ENCODE assay signal across 17 mouse cellular contexts in genomic region chr9:114888856-114889407, GRCm38 (mm10). TPM values are rescaled to one million over a fixed set of nuclear protein-coding genes. Genes with fewer than 3 reads are reported as not detected.
DNase-seq lines count a peak whose midpoint lies in the region; ATAC-seq and TF ChIP-seq lines count a peak whose summit lies in the region.
"Had no signal": no experiment of that assay in that cellular context is flagged by ENCODE, and none has a peak within 500 bp of the region (broad histone marks: within the 10 kb centered on the region; RNA-seq: fewer than 3 reads in every experiment).

No protein-coding gene starts in this region.

- TF ChIP-seq EP300 in ES-Bruce4 (IDR thresholded peaks at IDR 0.05; ENCODE audit: insufficient read depth, low read depth, low read length): no peak

- no peak overlapping the region for H3K9ac ChIP-seq in ES-Bruce4 (ENCODE audit: low read depth, poor library complexity, severe bottlenecking)
- H3K9ac ChIP-seq: forebrain, postnatal 0 days; limb, embryonic 15.5 days; stomach, embryonic 15.5 days had no signal

- H3K36me3 ChIP-seq in kidney, adult 2 months (ENCODE audit: control insufficient read depth, insufficient read depth, low read length): no peaks in the 10 kb centered on the region
- H3K36me3 ChIP-seq in ES-Bruce4 (ENCODE audit: control insufficient read depth, insufficient read depth, low read length, poor library complexity, severe bottlenecking): no peaks in the 10 kb centered on the region
- H3K36me3 ChIP-seq: hindbrain, embryonic 10.5 days; limb, embryonic 15.5 days; stomach, embryonic 15.5 days had no signal

- DNase-seq in kidney, adult 2 months: no peak
- no peak for DNase-seq in kidney, adult 8-10 months
- DNase-seq in 416B (ENCODE audit: low read depth): peak; percentile 24
- no peak for DNase-seq in adrenal gland, postnatal 10 days
- DNase-seq in adrenal gland, adult 18-20 months (ENCODE audit: low spot score in 2 of 2): no peak
- DNase-seq: cerebellum, adult 18-20 months; forebrain, postnatal 0 days; gastrocnemius, postnatal 14 days; kidney, adult 11 months; lung, postnatal 36 days; midbrain, embryonic 14.5 days; thymus, postnatal 36 days had no signal

- no peaks in the 10 kb centered on the region for H3K9me3 ChIP-seq in ES-Bruce4 (replicated peaks; ENCODE audit: control insufficient read depth, insufficient read depth, low read length, poor library complexity, severe bottlenecking)
- H3K9me3 ChIP-seq: hindbrain, embryonic 10.5 days; limb, embryonic 15.5 days; stomach, embryonic 15.5 days had no signal

- peak; percentile 52 for ATAC-seq in megakaryocyte progenitor cell, adult 5-6 weeks (replicated peaks; ENCODE audit: poor library complexity)
- ATAC-seq: forebrain, postnatal 0 days had no signal

- TF ChIP-seq CTCF in kidney, adult 2 months (conservative IDR thresholded peaks at IDR 0.05; ENCODE audit: insufficient read depth, insufficient read length, low read depth, low read length): peak; percentile 30; the same call in 1 of the 2 replicates
- TF ChIP-seq CTCF in ES-Bruce4 (IDR thresholded peaks at IDR 0.05; ENCODE audit: low read depth, low read length): peak; percentile 41

- no peaks in the 10 kb centered on the region for H3K27me3 ChIP-seq in kidney, adult 2 months (replicated peaks; ENCODE audit: control insufficient read depth, insufficient read depth, low read length)
- H3K27me3 ChIP-seq in ES-Bruce4 (ENCODE audit: control insufficient read depth, insufficient read depth, low read length, poor library complexity, severe bottlenecking): no peaks in the 10 kb centered on the region
- H3K27me3 ChIP-seq: limb, embryonic 15.5 days; stomach, embryonic 15.5 days had no signal

- no peak for TF ChIP-seq POLR2A in kidney, adult 2 months (IDR thresholded peaks at IDR 0.05; ENCODE audit: low read depth, low read length)
- no peak for TF ChIP-seq POLR2A in ES-Bruce4 (IDR thresholded peaks at IDR 0.05; ENCODE audit: insufficient read depth, low read length)

- no peaks in the 10 kb centered on the region for H3K4me1 ChIP-seq in kidney, adult 2 months (ENCODE audit: control insufficient read depth, insufficient read depth, low read length)
- H3K4me1 ChIP-seq in ES-Bruce4 (ENCODE audit: control insufficient read depth, insufficient read depth, low read length): no peaks in the 10 kb centered on the region
- H3K4me1 ChIP-seq: hindbrain, embryonic 10.5 days; limb, embryonic 15.5 days; stomach, embryonic 15.5 days had no signal

- 93% methylated on average over 5 of the region's 5 CpGs for WGBS in kidney, adult 2 months

- no peak overlapping the region for H3K4me3 ChIP-seq in kidney, adult 2 months (ENCODE audit: insufficient read depth, low read depth, low read length)
- no peak overlapping the region for H3K4me3 ChIP-seq in ES-Bruce4 (ENCODE audit: low read depth, low read length)
- H3K4me3 ChIP-seq: hindbrain, embryonic 10.5 days; limb, embryonic 15.5 days; stomach, embryonic 15.5 days had no signal

- no peak overlapping the region for H3K27ac ChIP-seq in kidney, adult 2 months (ENCODE audit: insufficient read depth, low read depth, low read length)
- H3K27ac ChIP-seq in ES-Bruce4 (ENCODE audit: insufficient read depth, low read length): no peak overlapping the region
- H3K27ac ChIP-seq: hindbrain, embryonic 10.5 days; limb, embryonic 15.5 days; stomach, embryonic 15.5 days had no signal

RNA-seq across cellular contexts. Expression of gene Gpd1l, which starts 44.9 kb away (rescaled TPM):
- polyA plus RNA-seq in kidney, adult 2 months (2012; rRNA removed): 28.2 and 31.3 TPM in 2 replicates
- 14.4 and 14.5 TPM in 2 replicates for polyA plus RNA-seq in ES-Bruce4 (2011; ENCODE audit: insufficient read depth, insufficient read length, low read depth, missing spikeins)
- total RNA-seq in megakaryocyte progenitor cell, adult 5-6 weeks (2015): 23.9 and 25.2 TPM in 2 replicates
- 30.0 and 30.9 TPM in 2 replicates for total RNA-seq in megakaryocyte progenitor cell, adult 5-6 weeks (2017)
- 10 to 100 TPM; 25.1 to 30.8 TPM for total RNA-seq in adrenal gland, postnatal 10 days (2021)
- total RNA-seq in adrenal gland, adult 18-20 months (2021): 10 to 100 TPM; 20.1 to 35.0 TPM

RNA-seq across cellular contexts. Expression of gene Cmtm8, which starts 45.0 kb away (rescaled TPM):
- polyA plus RNA-seq in kidney, adult 2 months (2012; rRNA removed): 30.5 and 38.1 TPM in 2 replicates
- 7.8 and 8.2 TPM in 2 replicates for polyA plus RNA-seq in ES-Bruce4 (2011; ENCODE audit: insufficient read depth, insufficient read length, low read depth, missing spikeins)
- total RNA-seq in megakaryocyte progenitor cell, adult 5-6 weeks (2015): 1.0 and 2.8 TPM in 2 replicates
- 0.79 and 2.0 TPM in 2 replicates for total RNA-seq in megakaryocyte progenitor cell, adult 5-6 weeks (2017)
- total RNA-seq in adrenal gland, postnatal 10 days (2021): 10 to 100 TPM; 12.6 to 17.3 TPM
- 1 to 10 TPM; 5.8 to 7.3 TPM for total RNA-seq in adrenal gland, adult 18-20 months (2021)
